Mouse (Mus musculus) liver, embryonic 13.5 days (tissue): ENCODE measurements around the gene Tcf19. TPM values are rescaled to one million over a fixed set of nuclear protein-coding genes. Genes with fewer than 3 reads are reported as not detected.

Source experiments
- ATAC-seq: fragments of 200-750 bp; cut with Nextera tagmentation; 2 replicates; pipeline ENCODE4 v1.8.0; 2017; ENCODE audit warnings: low read depth, mild to moderate bottlenecking, moderate number of reproducible peaks, moderate library complexity
- DNase-seq: peaks from one replicate; pipeline ENCODE4 v3.0.0; 2022
- H3K27ac ChIP-seq: fragments of 300-500 bp; sonication (generic); 2 replicates; pipeline ENCODE4 v1.5.1; 2015; ENCODE audit warnings: moderate library complexity, mild to moderate bottlenecking, inconsistent platforms
- H3K27me3 ChIP-seq: fragments of 300-500 bp; sonication (generic); 2 replicates; pipeline ENCODE4 v1.6.1; 2015; ENCODE audit warnings: mild to moderate bottlenecking, inconsistent platforms
- H3K36me3 ChIP-seq: fragments of 300-500 bp; sonication (generic); 2 replicates; pipeline ENCODE4 v1.6.1; 2015; ENCODE audit warnings: mild to moderate bottlenecking, inconsistent platforms
- H3K4me1 ChIP-seq: fragments of 300-500 bp; sonication (generic); replicated peaks from 2 replicates; pipeline ENCODE4 v1.6.1; 2015; ENCODE audit warnings: inconsistent platforms
- H3K4me2 ChIP-seq: fragments of 300-500 bp; sonication (generic); 2 replicates; pipeline ENCODE4 v1.6.1; 2015; ENCODE audit warnings: inconsistent platforms, mild to moderate bottlenecking, moderate library complexity
- H3K4me3 ChIP-seq: fragments of 300-500 bp; sonication (generic); replicated peaks from 2 replicates; pipeline ENCODE4 v1.5.1; 2015; ENCODE audit warnings: mild to moderate bottlenecking, inconsistent platforms
- H3K9ac ChIP-seq: fragments of 300-500 bp; sonication (generic); 2 replicates; pipeline ENCODE4 v1.6.1; 2015; ENCODE audit warnings: mild to moderate bottlenecking, inconsistent platforms
- H3K9me3 ChIP-seq: fragments of 300-500 bp; sonication (generic); replicated peaks from 2 replicates; pipeline ENCODE4 v1.6.1; 2016; ENCODE audit warnings: inconsistent platforms
- WGBS: fragments of 180-500 bp; shearing (Covaris S2); methylation state at CpG from one replicate; pipeline ENCODE4 v1.1.7; 2015; ENCODE audit not compliant: insufficient replicate concordance; 5-methylcytosine and 5-hydroxymethylcytosine counted together
- polyA plus RNA-seq: library from polyadenylated mRNA; unstranded; fragments of >200 nt; fragmentation: Nextera tagmentation; extraction: Ambion mirVana; gene quantifications from 2 replicates; pipeline ENCODE4 v1.2.1, GENCODE M21; 2015

Gene Tcf19
- polyA plus RNA-seq, 1 experiment from 2014 or later = 44.3 TPM

DNA sequence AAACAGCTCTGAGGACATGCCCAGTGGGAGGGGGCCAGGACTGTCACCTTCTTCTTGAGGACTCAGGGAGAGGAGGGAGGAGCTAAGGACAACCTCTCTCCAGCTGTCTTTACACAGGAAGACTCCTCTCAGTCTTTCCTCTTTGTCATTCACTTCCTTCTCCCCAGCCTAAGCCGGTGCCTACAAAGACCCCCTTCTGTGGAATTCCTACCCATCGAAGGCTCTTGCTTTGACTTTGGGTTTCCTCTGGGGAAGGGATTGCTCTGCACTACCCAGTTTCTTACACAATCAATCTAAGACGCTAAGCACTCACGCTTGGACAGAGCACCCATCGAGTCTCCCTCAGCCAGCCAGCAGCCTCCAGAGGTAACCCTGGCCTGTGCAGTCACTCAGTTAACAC is 32.0 kb upstream of the Tcf19 start:
- Histone ChIP-seq H3K27me3 (no peaks in the 10 kb centered on the region), H3K4me1 (no peaks in the 10 kb centered on the region), H3K9ac (no peak overlapping the region), H3K4me2 (no peak overlapping the region), H3K27ac (no peak overlapping the region), H3K9me3 (no peaks in the 10 kb centered on the region), H3K4me3 (no peak overlapping the region), H3K36me3 (no peaks in the 10 kb centered on the region)
- no peak for DNase-seq
- WGBS = 23% methylated on average over 5 of the region's 5 CpGs
- no peak for ATAC-seq

DNA sequence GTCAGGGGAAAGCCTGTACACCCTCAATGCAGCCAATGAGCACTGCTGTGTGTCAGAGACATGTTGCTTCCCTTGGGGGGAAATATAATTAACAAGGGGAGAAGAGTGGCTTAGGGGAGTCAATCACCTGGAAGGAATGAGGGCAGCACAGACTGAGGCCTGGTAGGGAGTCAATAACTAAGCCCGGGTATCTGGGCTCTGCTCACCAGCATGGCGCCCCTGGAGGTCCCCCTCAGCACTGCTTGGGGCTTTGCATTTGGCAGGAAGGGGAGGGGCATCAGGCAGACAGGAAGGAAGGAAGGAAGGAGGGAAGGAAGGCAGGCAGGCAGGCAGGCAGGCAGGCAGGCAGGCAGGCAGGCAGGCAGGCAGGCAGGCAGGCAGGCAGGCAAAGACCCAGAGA is 30.8 kb upstream of the Tcf19 start:
- no peak overlapping the region for H3K9ac ChIP-seq
- H3K27me3 ChIP-seq = no peaks in the 10 kb centered on the region
- H3K36me3 ChIP-seq = no peaks in the 10 kb centered on the region
- no peaks in the 10 kb centered on the region for H3K4me1 ChIP-seq
- no peak overlapping the region for H3K4me2 ChIP-seq
- H3K9me3 ChIP-seq = no peaks in the 10 kb centered on the region
- H3K27ac ChIP-seq = no peak overlapping the region
- ATAC-seq (no peak), DNase-seq (no peak)
- 51% methylated on average over 2 of the region's 2 CpGs for WGBS
- no peak overlapping the region for H3K4me3 ChIP-seq

DNA sequence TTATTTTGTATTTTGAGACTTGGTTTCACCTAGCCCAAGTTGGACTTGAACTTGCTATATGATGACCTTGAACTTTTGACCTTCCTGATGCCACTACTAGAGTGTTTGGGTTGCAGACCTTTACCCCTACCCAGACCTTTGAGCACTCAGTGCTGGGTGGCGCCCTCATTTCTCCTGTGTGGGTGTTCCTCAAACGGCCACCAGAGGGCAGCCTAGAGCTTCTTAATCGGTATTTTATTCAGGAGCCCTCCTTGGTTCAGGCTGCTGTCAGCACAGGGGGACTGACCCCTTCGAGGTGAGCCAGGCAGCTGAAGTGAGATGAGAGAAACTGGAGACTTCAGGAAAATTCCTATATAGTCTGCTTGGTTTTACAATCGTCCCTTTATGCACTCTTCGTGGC is 28.1 kb upstream of the Tcf19 start:
- no peak overlapping the region for H3K9ac ChIP-seq
- 37% methylated on average over 6 of the region's 6 CpGs for WGBS
- H3K36me3 ChIP-seq = no peaks in the 10 kb centered on the region
- H3K27ac ChIP-seq = no peak overlapping the region
- H3K27me3 ChIP-seq = no peaks in the 10 kb centered on the region
- no peak for ATAC-seq
- H3K4me1 ChIP-seq = no peaks in the 10 kb centered on the region
- no peaks in the 10 kb centered on the region for H3K9me3 ChIP-seq
- H3K4me3 ChIP-seq = no peak overlapping the region
- no peak for DNase-seq
- H3K4me2 ChIP-seq = no peak overlapping the region

- DNase-seq = no peak
- no peak overlapping the region for H3K27ac ChIP-seq
- no peak overlapping the region for H3K9ac ChIP-seq
- H3K4me3 ChIP-seq = no peak overlapping the region
- no peak overlapping the region for H3K4me2 ChIP-seq
- no peaks in the 10 kb centered on the region for H3K27me3 ChIP-seq
- no peaks in the 10 kb centered on the region for H3K36me3 ChIP-seq
- WGBS = 50% methylated on average over 6 of the region's 6 CpGs
- no peak for ATAC-seq
- no peaks in the 10 kb centered on the region for H3K9me3 ChIP-seq
- H3K4me1 ChIP-seq = no peaks in the 10 kb centered on the region
Observed at GRCm38 (mm10) chr17:35544001-35544400, 27.4 kb upstream of the Tcf19 start.

- ATAC-seq (no peak), DNase-seq (no peak)
- no peak overlapping the region for H3K27ac ChIP-seq
- no peak overlapping the region for H3K4me2 ChIP-seq
- H3K9ac ChIP-seq = no peak overlapping the region
- H3K9me3 ChIP-seq = no peaks in the 10 kb centered on the region
- 52% methylated on average over 14 of the region's 14 CpGs for WGBS
- no peak overlapping the region for H3K4me3 ChIP-seq
- no peaks in the 10 kb centered on the region for H3K4me1 ChIP-seq
- no peaks in the 10 kb centered on the region for H3K36me3 ChIP-seq
- H3K27me3 ChIP-seq = no peaks in the 10 kb centered on the region
Observed at GRCm38 (mm10) chr17:35543412-35543861, 26.8 kb upstream of the Tcf19 start.

DNA sequence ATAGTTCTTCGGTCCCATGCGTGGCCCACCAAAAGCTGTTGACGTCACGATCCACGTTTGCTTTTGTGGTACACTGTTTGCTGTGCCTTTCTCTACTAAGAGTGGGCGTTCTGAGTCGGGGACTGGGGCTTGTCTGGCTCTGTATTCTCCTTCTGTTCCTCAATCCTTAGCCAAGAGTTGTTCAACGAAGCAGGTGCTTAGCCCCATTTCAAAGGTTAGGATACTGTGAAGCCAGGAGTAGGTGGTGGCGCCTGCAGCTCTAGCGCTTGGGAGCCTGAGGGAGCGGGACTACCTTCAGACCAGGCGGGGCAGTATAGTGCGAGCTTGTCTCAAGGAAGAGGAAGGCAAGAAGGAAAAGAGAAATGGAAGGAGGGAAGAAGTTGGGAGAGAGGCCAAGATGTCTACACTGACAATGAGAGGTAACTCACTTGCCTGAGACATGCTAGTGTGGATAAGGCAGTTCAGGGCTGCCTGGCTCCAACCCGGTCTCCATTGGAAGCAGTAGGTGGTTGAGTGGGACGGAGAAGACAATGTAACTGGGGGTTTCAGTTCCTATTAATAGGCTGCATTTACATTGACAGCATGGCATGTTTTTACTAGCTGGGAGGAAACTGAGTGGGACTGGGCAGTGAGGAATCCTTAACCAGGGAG is 26.3 kb upstream of the Tcf19 start:
- no peak for DNase-seq
- 68% methylated on average over 15 of the region's 15 CpGs for whole genome bisulfite sequencing
- ATAC-seq = no peak

GRCm38 (mm10) chr17:35539540-35539939 is 22.9 kb upstream of the Tcf19 start:
- 41% methylated on average over 10 of the region's 10 CpGs for WGBS
- no peaks in the 10 kb centered on the region for H3K9me3 ChIP-seq
- no peaks in the 10 kb centered on the region for H3K36me3 ChIP-seq

More for the DNA sequence above, 26.3 kb upstream of the Tcf19 start:
- Histone ChIP-seq H3K36me3 (no peaks in the 10 kb centered on the region), H3K27me3 (no peaks in the 10 kb centered on the region), H3K4me1 (no peaks in the 10 kb centered on the region), H3K9ac (no peak overlapping the region), H3K4me3 (no peak overlapping the region), H3K27ac (no peak overlapping the region), H3K4me2 (no peak overlapping the region), H3K9me3 (no peaks in the 10 kb centered on the region)

DNA sequence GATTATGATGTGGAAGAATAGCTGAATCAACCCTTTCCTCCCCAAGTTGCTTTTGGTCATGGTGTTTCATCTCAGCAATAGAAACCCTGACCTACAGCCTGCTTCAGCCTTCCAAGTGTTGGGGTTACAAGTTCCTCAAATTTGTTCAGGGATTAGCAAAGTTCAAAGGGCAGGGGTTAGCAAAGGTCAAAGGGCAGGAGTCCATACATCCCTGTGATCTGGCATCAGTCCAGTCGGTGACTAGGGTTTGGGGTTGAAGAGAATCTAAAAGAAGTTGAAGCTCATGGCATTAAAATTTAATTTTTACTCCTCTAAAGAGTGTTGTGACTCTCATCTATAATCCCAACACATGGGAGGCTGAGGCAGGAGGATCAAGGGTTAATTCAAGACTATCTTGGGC is 21.9 kb upstream of the Tcf19 start:
- H3K4me1 ChIP-seq = no peaks in the 10 kb centered on the region
- H3K27me3 ChIP-seq = peaks cover 5% of the 10 kb centered on the region; the same call in 1 of the 2 replicates
- H3K9ac ChIP-seq = no peak overlapping the region
- WGBS = 56% methylated on average over 1 of the region's 1 CpGs
- no peak overlapping the region for H3K27ac ChIP-seq
- no peak overlapping the region for H3K4me2 ChIP-seq
- no peak for ATAC-seq
- no peaks in the 10 kb centered on the region for H3K9me3 ChIP-seq
- no peak for DNase-seq
- no peak overlapping the region for H3K4me3 ChIP-seq
- no peaks in the 10 kb centered on the region for H3K36me3 ChIP-seq

More at GRCm38 (mm10) chr17:35539540-35539939, 22.9 kb upstream of the Tcf19 start:
- no peak for DNase-seq
- ATAC-seq = no peak
- Histone ChIP-seq H3K4me2 (no peak overlapping the region), H3K4me3 (no peak overlapping the region), H3K27ac (no peak overlapping the region), H3K9ac (no peak overlapping the region), H3K4me1 (no peaks in the 10 kb centered on the region), H3K27me3 (no peaks in the 10 kb centered on the region)

- WGBS = 58% methylated on average over 4 of the region's 4 CpGs
Observed at GRCm38 (mm10) chr17:35537421-35537820, 20.8 kb upstream of the Tcf19 start.

DNA sequence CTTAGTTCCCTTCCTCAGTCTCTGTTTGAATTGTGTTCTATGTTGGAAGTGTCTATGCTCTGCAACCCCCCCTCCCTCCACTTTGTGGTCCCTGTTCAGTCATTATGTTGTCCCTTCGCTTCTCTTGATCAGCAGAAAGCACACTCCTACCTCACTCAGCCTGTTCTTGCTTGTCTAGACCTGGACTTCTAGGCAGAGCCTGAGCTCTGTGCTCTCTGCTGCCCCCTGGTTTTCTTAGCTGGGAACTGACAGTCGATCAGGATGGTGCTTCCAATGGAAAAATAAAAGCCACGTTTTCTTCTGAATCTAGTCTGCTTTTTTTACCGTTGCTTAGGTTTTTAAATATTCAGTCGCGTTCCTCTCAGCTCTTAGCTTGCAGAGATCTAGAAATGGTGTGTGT is 17.7 kb upstream of the Tcf19 start:
- ATAC-seq = no peak
- peak; percentile 31 for DNase-seq
- Histone ChIP-seq H3K4me1 (0 out of 2 replicates have a peak, but pooled peaks cover 2% of the 10 kb centered on the region), H3K36me3 (peaks cover 12% of the 10 kb centered on the region), H3K27me3 (peaks cover 12% of the 10 kb centered on the region), H3K4me2 (no peak overlapping the region), H3K9ac (no peak overlapping the region), H3K27ac (no peak overlapping the region), H3K4me3 (no peak overlapping the region), H3K9me3 (no peaks in the 10 kb centered on the region)
- whole genome bisulfite sequencing = 11% methylated on average over 6 of the region's 6 CpGs

More at GRCm38 (mm10) chr17:35537421-35537820, 20.8 kb upstream of the Tcf19 start:
- Histone ChIP-seq H3K36me3 (no peaks in the 10 kb centered on the region), H3K4me3 (no peak overlapping the region), H3K4me2 (no peak overlapping the region), H3K9ac (no peak overlapping the region), H3K4me1 (no peaks in the 10 kb centered on the region), H3K27ac (no peak overlapping the region), H3K9me3 (no peaks in the 10 kb centered on the region), H3K27me3 (peaks cover 12% of the 10 kb centered on the region)
- DNase-seq (no peak), ATAC-seq (no peak)

DNA sequence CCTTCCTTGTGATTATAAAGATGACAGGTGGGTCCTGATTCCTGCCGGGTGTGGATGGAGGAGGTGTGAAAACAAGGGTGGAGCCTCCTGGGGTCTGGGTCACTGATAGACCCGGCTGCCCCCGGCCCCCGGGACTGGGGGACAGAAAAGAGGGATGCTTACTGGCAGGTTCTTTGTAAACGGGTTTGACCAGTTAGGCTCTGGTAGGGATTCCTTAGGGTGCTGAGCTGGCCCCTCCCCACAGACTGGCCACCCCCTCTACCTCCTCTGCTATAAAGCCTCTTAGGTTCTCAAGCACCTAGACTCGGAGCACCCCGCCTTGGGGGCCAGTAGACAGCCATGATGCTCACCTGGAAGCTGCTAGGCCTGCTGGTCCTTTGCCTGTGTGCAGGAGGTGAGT is 16.3 kb upstream of the Tcf19 start, which contains the start of gene Psors1c2:
Gene Psors1c2 (plus strand): TSS at position 301 of the 400 bp plus-strand sequence.
- Histone ChIP-seq H3K9ac (no peak within 1 kb of the TSS), H3K4me3 (no peak within 1 kb of the TSS), H3K27ac (no peak within 1 kb of the TSS), H3K36me3 (peaks cover 26% of the 10 kb centered on the region), H3K27me3 (peaks cover 12% of the 10 kb centered on the region), H3K9me3 (no peaks in the 10 kb centered on the region), H3K4me2 (no peak within 1 kb of the TSS), H3K4me1 (0 out of 2 replicates have a peak, but pooled peaks cover 2% of the 10 kb centered on the region)
- ATAC-seq = no peak
- DNase-seq = no peak
- 18% methylated on average over 7 of the region's 7 CpGs for WGBS

DNA sequence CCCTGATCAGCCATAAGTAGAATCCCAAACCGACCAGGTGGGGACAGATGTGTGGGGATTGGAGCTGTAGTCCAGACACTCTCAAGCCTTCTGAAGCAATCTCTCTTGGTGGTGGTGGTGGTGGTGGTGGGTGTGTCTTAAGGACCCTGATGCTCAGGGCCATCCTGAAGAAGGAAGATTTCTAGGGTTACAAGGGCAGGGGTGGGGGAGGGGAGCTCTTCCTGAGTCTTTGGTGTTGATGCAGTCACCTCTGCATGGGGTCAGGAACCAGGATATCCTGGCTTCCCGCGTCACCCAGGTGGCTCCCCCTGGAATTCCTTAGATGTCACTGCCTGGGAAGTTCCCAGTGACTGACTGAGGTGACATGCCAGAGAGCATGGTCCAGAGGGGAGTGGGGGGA is 15.7 kb upstream of the Tcf19 start:
- 16% methylated on average over 3 of the region's 3 CpGs for WGBS
- no peaks in the 10 kb centered on the region for H3K9me3 ChIP-seq
- no peak overlapping the region for H3K4me3 ChIP-seq
- peaks cover 12% of the 10 kb centered on the region for H3K27me3 ChIP-seq
- ATAC-seq (no peak), DNase-seq (no peak)
- no peak overlapping the region for H3K27ac ChIP-seq
- H3K4me1 ChIP-seq = 0 out of 2 replicates have a peak, but pooled peaks cover 2% of the 10 kb centered on the region
- no peak overlapping the region for H3K4me2 ChIP-seq
- no peak overlapping the region for H3K9ac ChIP-seq
- H3K36me3 ChIP-seq = peaks cover 29% of the 10 kb centered on the region
